In genomic region chr6:72360599-72360935, GRCm38 (mm10) we compare ENCODE assay signal across 9 mouse cellular contexts. TPM values are rescaled to one million over a fixed set of nuclear protein-coding genes. Genes with fewer than 3 reads are reported as not detected.
DNase-seq lines count a peak whose midpoint lies in the region; ATAC-seq and TF ChIP-seq lines count a peak whose summit lies in the region.
"Had no signal": no experiment of that assay in that cellular context is flagged by ENCODE, and none has a peak within 500 bp of the region (broad histone marks: within the 10 kb centered on the region; RNA-seq: fewer than 3 reads in every experiment).

No protein-coding gene starts in this region.

- no peak for ATAC-seq in lung, embryonic 15.5 days (ENCODE audit: borderline replicate concordance, extremely low read depth, low FRiP score, low TSS enrichment)
- no peak for ATAC-seq in liver, postnatal 0 days

- peaks cover 16% of the 10 kb centered on the region for H3K4me1 ChIP-seq in cerebellum, adult 2 months (ENCODE audit: control insufficient read depth, insufficient read depth, low read length)
- peaks cover 45% of the 10 kb centered on the region for H3K4me1 ChIP-seq in lung, embryonic 15.5 days
- H3K4me1 ChIP-seq in lung, adult 2 months (ENCODE audit: control insufficient read depth, insufficient read depth, low read length): peaks cover 10% of the 10 kb centered on the region
- H3K4me1 ChIP-seq in liver, postnatal 0 days (ENCODE audit: insufficient read depth): peaks cover 38% of the 10 kb centered on the region

- no peak overlapping the region for H3K4me3 ChIP-seq in cerebellum, adult 2 months (replicated peaks; ENCODE audit: insufficient read depth, low read depth, low read length)
- H3K4me3 ChIP-seq in lung, embryonic 15.5 days: peak overlapping the region; percentile 77; the same call in 1 of the 2 replicates
- no peak overlapping the region for H3K4me3 ChIP-seq in lung, adult 2 months (replicated peaks; ENCODE audit: extremely low read depth, low read depth, low read length)
- H3K4me3 ChIP-seq in liver, postnatal 0 days (ENCODE audit: low read depth, low read length): peak overlapping the region; percentile 72; the same call in 1 of the 2 replicates

- WGBS in cerebellum, adult 2 months: 19% methylated on average over 7 of the region's 7 CpGs
- whole genome bisulfite sequencing in lung, embryonic 15.5 days: 38% methylated on average over 7 of the region's 7 CpGs
- WGBS in lung, adult 2 months: 55% methylated on average over 7 of the region's 7 CpGs
- WGBS in liver, postnatal 0 days (ENCODE audit: insufficient replicate concordance): 69% methylated on average over 7 of the region's 7 CpGs

- peak overlapping the region; percentile 71; the same call in 1 of the 2 replicates for H3K9ac ChIP-seq in lung, embryonic 15.5 days
- H3K9ac ChIP-seq in liver, postnatal 0 days (replicated peaks): peak overlapping the region; percentile 80

- DNase-seq in cerebellum, adult 11-12 months: peak; percentile 41
- no peak for DNase-seq in cerebellum, adult 2 months
- no peak for DNase-seq in lung, adult 2 months
- DNase-seq in kidney, adult 8-10 months: peak; percentile 78 to 79
- DNase-seq in liver, postnatal 0 days: no peak
- DNase-seq in ovary, postnatal 36 days (ENCODE audit: low spot score): no peak
- no peak for DNase-seq in spleen, adult 12 weeks (ENCODE audit: low spot score)
- DNase-seq: right cerebral cortex, postnatal 25 days had no signal

- H3K9me3 ChIP-seq in lung, embryonic 15.5 days: no peaks in the 10 kb centered on the region
- no peaks in the 10 kb centered on the region for H3K9me3 ChIP-seq in liver, postnatal 0 days (ENCODE audit: low read length)

- no peak for TF ChIP-seq EP300 in liver, postnatal 0 days (IDR thresholded peaks at IDR 0.05; ENCODE audit: low read depth)

- no peak for TF ChIP-seq CTCF in cerebellum, adult 2 months (IDR thresholded peaks at IDR 0.05; ENCODE audit: borderline replicate concordance, insufficient read depth, low read depth, low read length)
- TF ChIP-seq CTCF in lung, adult 2 months (IDR thresholded peaks at IDR 0.05; ENCODE audit: insufficient read depth, low read length): no peak
- no peak for TF ChIP-seq CTCF in liver, postnatal 0 days (IDR thresholded peaks at IDR 0.05; ENCODE audit: low read depth)

- peaks cover 22% of the 10 kb centered on the region for H3K36me3 ChIP-seq in lung, embryonic 15.5 days
- H3K36me3 ChIP-seq in liver, postnatal 0 days (replicated peaks; ENCODE audit: insufficient read depth, low read length): peaks cover 41% of the 10 kb centered on the region

- peak overlapping the region; percentile 72 for H3K4me2 ChIP-seq in lung, embryonic 15.5 days
- H3K4me2 ChIP-seq in liver, postnatal 0 days (ENCODE audit: low read depth, low read length): peak overlapping the region; percentile 89

- no peak for TF ChIP-seq POLR2A in cerebellum, adult 2 months (IDR thresholded peaks at IDR 0.05; ENCODE audit: borderline replicate concordance, insufficient read depth, low read length)
- TF ChIP-seq POLR2A in lung, adult 2 months (IDR thresholded peaks at IDR 0.05; ENCODE audit: borderline replicate concordance, extremely low read depth, low read depth, low read length): no peak

- no peak overlapping the region for H3K27ac ChIP-seq in cerebellum, adult 2 months (ENCODE audit: insufficient read depth, low read length)
- H3K27ac ChIP-seq in lung, embryonic 15.5 days: no peak overlapping the region
- 0 out of 2 replicates have a peak overlapping the region, but pooled peaks have one; percentile 44 for H3K27ac ChIP-seq in liver, postnatal 0 days (ENCODE audit: low read depth)

- no peaks in the 10 kb centered on the region for H3K27me3 ChIP-seq in cerebellum, adult 2 months (ENCODE audit: control insufficient read depth, insufficient read depth, low read length)
- H3K27me3 ChIP-seq in lung, embryonic 15.5 days: no peaks in the 10 kb centered on the region
- peaks cover 4% of the 10 kb centered on the region for H3K27me3 ChIP-seq in liver, postnatal 0 days (ENCODE audit: insufficient read depth, low read length)

RNA-seq across cellular contexts. Expression of gene Tmem150a, which starts 5.3 kb away (rescaled TPM):
- polyA plus RNA-seq in cerebellum, adult 2 months (2012; rRNA removed): 19.5 and 19.8 TPM in 2 replicates
- polyA plus RNA-seq in lung, embryonic 15.5 days (2015; fragmentation: Nextera tagmentation; extraction: Ambion mirVana): 12.1 and 12.2 TPM in 2 replicates
- 60.7 and 71.8 TPM in 2 replicates for polyA plus RNA-seq in lung, adult 2 months (2012; rRNA removed)
- 92.3 and 113 TPM in 2 replicates for polyA plus RNA-seq in liver, postnatal 0 days (2015; fragmentation: Nextera tagmentation; extraction: Ambion mirVana)

RNA-seq across cellular contexts. Expression of gene Rnf181, which starts 6.2 kb away (rescaled TPM):
- polyA plus RNA-seq in cerebellum, adult 2 months (2012; rRNA removed): 92.1 and 95.8 TPM in 2 replicates
- polyA plus RNA-seq in lung, embryonic 15.5 days (2015; fragmentation: Nextera tagmentation; extraction: Ambion mirVana): 130 and 137 TPM in 2 replicates
- polyA plus RNA-seq in lung, adult 2 months (2012; rRNA removed): 96.8 and 123 TPM in 2 replicates
- polyA plus RNA-seq in liver, postnatal 0 days (2015; fragmentation: Nextera tagmentation; extraction: Ambion mirVana): 61.0 and 63.2 TPM in 2 replicates

RNA-seq across cellular contexts. Expression of gene 0610030E20Rik, which starts 13.4 kb away (rescaled TPM):
- 25.1 and 26.1 TPM in 2 replicates for polyA plus RNA-seq in cerebellum, adult 2 months (2012; rRNA removed)
- 27.4 and 28.2 TPM in 2 replicates for polyA plus RNA-seq in lung, embryonic 15.5 days (2015; fragmentation: Nextera tagmentation; extraction: Ambion mirVana)
- polyA plus RNA-seq in lung, adult 2 months (2012; rRNA removed): 19.3 and 21.3 TPM in 2 replicates
- 13.0 and 13.3 TPM in 2 replicates for polyA plus RNA-seq in liver, postnatal 0 days (2015; fragmentation: Nextera tagmentation; extraction: Ambion mirVana)

RNA-seq across cellular contexts. Expression of gene Usp39, which starts 15.6 kb away (rescaled TPM):
- 31.5 and 33.3 TPM in 2 replicates for polyA plus RNA-seq in cerebellum, adult 2 months (2012; rRNA removed)
- 45.1 and 49.6 TPM in 2 replicates for polyA plus RNA-seq in lung, embryonic 15.5 days (2015; fragmentation: Nextera tagmentation; extraction: Ambion mirVana)
- 20.0 and 21.8 TPM in 2 replicates for polyA plus RNA-seq in lung, adult 2 months (2012; rRNA removed)
- 21.1 and 21.7 TPM in 2 replicates for polyA plus RNA-seq in liver, postnatal 0 days (2015; fragmentation: Nextera tagmentation; extraction: Ambion mirVana)

RNA-seq across cellular contexts. Expression of gene Vamp5, which starts 19.7 kb away (rescaled TPM):
- polyA plus RNA-seq in cerebellum, adult 2 months (2012; rRNA removed): 10.6 and 11.9 TPM in 2 replicates
- 34.5 and 37.5 TPM in 2 replicates for polyA plus RNA-seq in lung, embryonic 15.5 days (2015; fragmentation: Nextera tagmentation; extraction: Ambion mirVana)
- 74.6 and 91.7 TPM in 2 replicates for polyA plus RNA-seq in lung, adult 2 months (2012; rRNA removed)
- polyA plus RNA-seq in liver, postnatal 0 days (2015; fragmentation: Nextera tagmentation; extraction: Ambion mirVana): 50.8 and 53.1 TPM in 2 replicates

Comparison
In these comparisons a context has a peak if more than half of its experiments do, and no peak if none do; other contexts are left out.
1. DNase-seq: peak in cerebellum, adult 11-12 months (single experiment) and kidney, adult 8-10 months (2 of 2); none in cerebellum, adult 2 months (0 of 2), lung, adult 2 months (single experiment), liver, postnatal 0 days (single experiment), ovary, postnatal 36 days (single experiment) and spleen, adult 12 weeks (single experiment).
2. H3K4me3 ChIP-seq: peak in lung, embryonic 15.5 days (single experiment) and liver, postnatal 0 days (single experiment); none in cerebellum, adult 2 months (single experiment) and lung, adult 2 months (single experiment).